Mouse (Mus musculus) liver, embryonic 14.5 days (tissue): ENCODE results near the gene Mlx.

ENCODE experiments used
- CTCF ChIP-seq: IDR thresholded peaks from 2 replicates; pipeline ENCODE4 v1.5.1; 2016; ENCODE audit warnings: antibody characterized with exemption, low read depth, control low read depth
- EP300 ChIP-seq: IDR thresholded peaks from 2 replicates; pipeline ENCODE4 v1.6.1; 2016; ENCODE audit warnings: antibody characterized with exemption, low read depth

- TF ChIP-seq CTCF (no peak), EP300 (no peak)
Measured at GRCm38 (mm10) chr11:101055418-101055817, 31.7 kb upstream of the Mlx start.
